Mouse (Mus musculus) gastrocnemius, postnatal 36 days (tissue): Measurements from ENCODE around the gene Rpe65. TPM values are rescaled to one million over a fixed set of nuclear protein-coding genes. Genes with fewer than 3 reads are reported as not detected.

Source experiments
- DNase-seq, 2 experiments: peaks; one replicate each; pipeline ENCODE4 v3.0.0; 2022
- intact Hi-C: fragments of 180-260 bp; cut with DNase I; formaldehyde crosslinking; loops from one replicate; pipeline ENCODE4 v1.15.1; 2025
- long read RNA-seq, 2 experiments: library from polyadenylated mRNA; stranded (forward); transcript quantifications; one replicate each; pipeline ENCODE4 v2.0.0; 2021
- total RNA-seq, 2 experiments: library from RNA; stranded (reverse); gene quantifications; 2 replicates each; pipeline ENCODE4 v1.2.3; 2021

The Rpe65 gene
- not detected for total RNA-seq
- long read RNA-seq, experiment 1, result 0 reads
- long read RNA-seq, experiment 2, result 0 reads

DNA sequence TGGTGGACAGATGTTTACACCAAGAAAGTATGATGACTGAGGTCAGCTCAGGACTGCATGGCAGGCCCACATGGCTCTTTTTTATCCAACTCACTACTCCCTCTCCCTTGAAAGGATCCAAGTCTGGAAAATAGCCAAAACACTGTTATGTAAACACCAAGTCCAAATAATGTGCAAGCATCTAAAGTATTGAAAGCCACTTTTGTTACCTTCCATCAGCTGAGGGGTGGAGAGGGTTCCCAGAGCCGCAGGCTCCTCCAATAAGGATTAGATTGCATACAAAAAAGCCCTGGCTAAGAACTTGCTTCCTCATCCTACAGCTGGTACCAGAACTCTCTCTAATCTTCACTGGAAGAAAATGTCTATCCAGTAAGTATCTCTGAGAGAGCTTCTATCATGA lies at the start of gene Rpe65:
Rpe65 (plus strand) TSS at position 301 of the 400 bp plus-strand sequence.
- no peak for DNase-seq
- intact Hi-C loops, result no loop called here

DNA sequence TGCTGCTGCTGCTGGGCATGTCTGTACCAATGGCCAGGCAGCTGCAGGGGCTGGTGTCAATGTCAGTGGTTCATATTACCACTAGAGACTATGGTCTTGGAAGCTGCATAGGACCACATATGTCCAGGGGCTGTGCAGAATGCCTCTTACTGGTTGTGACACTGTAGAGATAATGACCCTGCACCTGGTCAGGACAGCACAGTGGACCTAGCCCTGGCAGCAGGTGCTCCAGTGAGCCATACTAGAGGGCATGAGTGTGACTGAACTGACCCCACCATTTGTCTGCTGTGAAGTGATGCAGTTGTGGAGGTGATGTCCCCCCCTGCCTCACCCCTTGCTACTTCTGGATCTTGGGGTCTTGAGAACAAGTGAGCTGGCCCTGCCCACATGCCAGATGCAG lies 48.8 kb upstream of the Rpe65 start:
- intact Hi-C loops, result no loop called here
- no peak for DNase-seq

DNA sequence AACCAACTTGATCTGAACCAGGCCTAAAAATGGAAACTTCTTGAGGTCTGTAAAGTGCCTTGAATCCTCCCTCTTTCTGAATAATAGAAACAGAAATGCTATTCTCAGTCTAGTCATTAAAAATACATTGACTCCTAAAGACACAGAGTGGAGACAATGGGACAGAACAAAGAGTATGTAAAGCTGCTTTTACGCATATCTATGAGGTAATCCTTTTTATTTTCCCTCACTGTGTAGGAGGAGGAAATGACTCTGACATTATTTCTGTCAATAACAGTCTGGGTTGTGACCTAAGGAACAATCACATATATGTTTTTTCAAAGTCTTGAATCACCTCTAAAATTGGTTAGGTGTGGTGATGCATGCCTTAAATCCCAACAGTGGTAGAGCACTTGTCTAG lies 16.0 kb downstream of the Rpe65 start:
- intact Hi-C loops, result no loop called here
- no peak for DNase-seq

DNA sequence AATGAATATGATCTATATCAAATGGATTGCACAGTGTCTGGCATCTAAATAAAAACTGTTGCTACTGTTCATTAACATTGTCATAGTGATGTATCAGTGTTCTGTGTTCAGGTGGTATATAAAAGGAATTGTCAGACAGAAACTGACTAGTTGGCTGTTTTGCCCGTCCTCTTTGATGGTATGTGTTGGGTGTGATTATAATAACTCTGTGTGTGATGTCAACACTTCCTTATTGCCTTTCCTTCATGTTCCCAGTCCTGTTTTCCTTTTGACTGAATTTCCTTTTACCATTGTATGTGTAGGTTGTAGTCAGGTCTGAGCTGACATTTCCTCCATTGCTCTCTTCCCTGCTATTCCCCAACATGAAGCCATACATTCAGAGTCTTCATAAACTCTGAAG lies 22.1 kb downstream of the Rpe65 start:
- no peak for DNase-seq
- intact Hi-C loops, result no loop called here

DNA sequence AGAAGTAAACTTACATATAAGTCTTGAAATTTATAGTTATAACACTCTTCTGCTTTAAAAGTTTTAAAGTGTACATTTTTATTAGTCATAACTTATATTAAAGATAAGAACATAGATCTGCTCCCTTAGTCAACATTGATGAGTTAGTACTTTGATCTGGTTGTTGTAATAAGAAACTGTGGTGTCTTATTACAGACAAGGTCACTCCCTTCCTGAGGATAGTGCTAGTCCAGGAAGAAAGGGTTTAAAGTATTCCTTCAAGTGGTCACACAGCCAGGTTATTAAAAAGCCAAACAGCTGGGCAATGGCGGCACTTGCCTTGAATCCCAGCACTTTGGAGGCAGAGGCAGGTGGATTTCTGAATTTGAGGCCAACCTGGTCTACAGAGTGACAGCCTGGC lies 25.0 kb downstream of the Rpe65 start:
- intact Hi-C loops, result no loop called here
- DNase-seq, result no peak

DNA sequence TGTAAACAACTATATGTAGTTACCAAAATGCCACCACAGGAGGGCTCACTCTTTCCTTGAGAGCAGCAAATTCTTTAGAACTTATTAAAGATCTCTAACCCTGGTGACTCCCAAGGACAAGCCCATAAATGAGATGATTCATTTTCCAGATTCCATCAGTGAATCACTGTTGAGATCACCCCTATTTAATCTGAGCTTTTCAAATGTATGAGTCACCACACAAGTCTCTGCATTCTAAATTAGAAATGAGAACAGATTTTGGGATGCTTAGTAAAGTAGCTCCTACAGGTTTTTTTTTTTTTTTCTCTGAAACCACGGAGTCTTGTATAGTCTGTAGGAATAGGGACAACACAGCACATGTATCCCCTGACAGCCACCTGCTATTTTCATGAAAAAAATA lies 61.8 kb downstream of the Rpe65 start:
- no peak for DNase-seq
- intact Hi-C loops, result no loop called here

DNA sequence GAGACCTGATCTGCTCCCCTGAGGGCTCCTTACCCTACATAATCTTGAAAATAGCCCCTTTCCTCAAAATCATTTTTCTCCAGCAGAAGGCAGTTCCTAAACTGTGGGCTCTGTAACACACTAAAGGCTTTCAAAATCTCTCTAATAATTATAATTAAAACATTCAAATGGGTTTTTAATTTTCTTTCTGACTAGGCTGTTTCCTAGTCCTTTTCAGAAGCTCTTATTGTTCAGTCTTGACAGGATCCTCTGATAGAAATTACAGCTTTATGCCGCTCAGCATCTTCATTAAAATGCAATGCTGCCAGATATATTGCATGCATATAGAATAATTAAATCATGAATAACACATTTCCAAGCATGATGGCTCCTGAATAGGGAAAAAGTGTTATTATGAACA lies 64.4 kb downstream of the Rpe65 start:
- no peak for DNase-seq
- intact Hi-C loops, result no loop called here

Other genes with a start within 250 kb of the Rpe65 start
- gene Depdc1a, start 103.7 kb upstream of the Rpe65 start, total RNA-seq, result under 1 TPM; 0.26 to 0.32 TPM
- 10 to 100 TPM; 14.5 to 17.4 TPM for gene Wls, start 240.5 kb downstream of the Rpe65 start, total RNA-seq